ENCODE assay signal across 38 mouse cellular contexts in the genomic region with DNA sequence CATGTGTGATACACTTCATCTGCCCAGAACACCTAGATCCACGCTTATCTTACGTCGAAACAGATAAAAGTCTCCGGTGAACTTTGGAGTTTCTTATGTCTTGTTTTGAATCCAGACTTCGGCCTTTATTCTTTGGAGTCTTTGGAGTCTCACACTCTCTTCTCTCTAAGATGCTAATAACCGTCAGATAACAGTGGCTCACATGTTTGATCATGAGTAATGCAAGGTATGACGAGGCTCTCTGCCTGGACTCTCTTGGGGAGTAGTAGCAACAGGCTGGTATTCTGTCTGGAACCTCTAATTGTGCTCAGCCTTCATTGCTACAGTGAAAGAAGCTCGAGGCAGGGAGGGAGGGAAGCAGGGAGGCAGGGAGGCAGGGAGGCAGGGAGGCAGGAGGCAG. TPM values are rescaled to one million over a fixed set of nuclear protein-coding genes. Genes with fewer than 3 reads are reported as not detected.
"Had no signal": no experiment of that assay in that cellular context is flagged by ENCODE, and none has a peak within 500 bp of the region (broad histone marks: within the 10 kb centered on the region; RNA-seq: fewer than 3 reads in every experiment).

No protein-coding gene starts in this region.

- H3K4me1 ChIP-seq: hindbrain, embryonic 10.5 days; hindbrain, embryonic 12.5 days; limb, embryonic 13.5 days; limb, embryonic 15.5 days; liver, embryonic 12.5 days had no signal

- H3K4me3 ChIP-seq: heart, adult 2 months; heart, embryonic 12.5 days; hindbrain, embryonic 10.5 days; hindbrain, embryonic 12.5 days; kidney, embryonic 15.5 days; limb, embryonic 13.5 days; limb, embryonic 15.5 days; liver, embryonic 12.5 days had no signal

- H3K27me3 ChIP-seq: heart, embryonic 12.5 days; hindbrain, embryonic 12.5 days; kidney, embryonic 15.5 days; limb, embryonic 13.5 days; limb, embryonic 15.5 days; liver, embryonic 12.5 days had no signal

- H3K9me3 ChIP-seq: heart, embryonic 12.5 days; hindbrain, embryonic 10.5 days; hindbrain, embryonic 12.5 days; kidney, embryonic 15.5 days; limb, embryonic 13.5 days; limb, embryonic 15.5 days; liver, embryonic 12.5 days had no signal

- DNase-seq: gastrocnemius, postnatal 14 days; heart, postnatal 10 days; heart, postnatal 4 days; kidney, adult 11 months; kidney, adult 9 months; kidney, postnatal 14 days; kidney, postnatal 36 days; layer of hippocampus, adult 9-11 months; layer of hippocampus, postnatal 36 days; left cerebral cortex, postnatal 4 days had no signal

- H3K9ac ChIP-seq: heart, embryonic 12.5 days; hindbrain, embryonic 12.5 days; hindbrain, embryonic 14.5 days; kidney, embryonic 15.5 days; limb, embryonic 13.5 days; limb, embryonic 15.5 days; liver, embryonic 12.5 days; liver, embryonic 14.5 days had no signal

- H3K4me2 ChIP-seq: heart, embryonic 12.5 days; hindbrain, embryonic 12.5 days; hindbrain, embryonic 14.5 days; kidney, embryonic 15.5 days; limb, embryonic 13.5 days; limb, embryonic 15.5 days; liver, embryonic 12.5 days had no signal

- H3K36me3 ChIP-seq: heart, embryonic 12.5 days; hindbrain, embryonic 10.5 days; hindbrain, embryonic 12.5 days; kidney, embryonic 15.5 days; limb, embryonic 13.5 days; limb, embryonic 15.5 days; liver, embryonic 12.5 days had no signal

- H3K27ac ChIP-seq: heart, adult 2 months; hindbrain, embryonic 10.5 days; hindbrain, embryonic 12.5 days; hindbrain, embryonic 14.5 days; kidney, embryonic 15.5 days; kidney, postnatal 0 days; limb, embryonic 13.5 days; limb, embryonic 15.5 days; liver, embryonic 12.5 days; liver, embryonic 14.5 days had no signal

- ATAC-seq: hindbrain, embryonic 16.5 days; inflammation-experienced regulatory T-cells, adult 6 months; liver, embryonic 12.5 days had no signal

RNA-seq across cellular contexts. Expression of gene Guca2b, which starts 1.3 kb away (rescaled TPM):
- total RNA-seq: gastrocnemius, adult 8-10 months; gastrocnemius, postnatal 14 days; gastrocnemius, postnatal 4 days; granulocyte monocyte progenitor cell, adult 5-6 weeks; heart, postnatal 10 days; heart, postnatal 25 days; layer of hippocampus, adult 18-20 months; layer of hippocampus, adult 8-10 months; layer of hippocampus, postnatal 14 days; layer of hippocampus, postnatal 36 days; left cerebral cortex, adult 18-20 months; left cerebral cortex, adult 8-10 months; left cerebral cortex, postnatal 10 days; left cerebral cortex, postnatal 25 days; left cerebral cortex, postnatal 4 days; liver, adult 2 months had no signal
- polyA plus RNA-seq: heart, embryonic 12.5 days; heart, embryonic 14.5 days; hindbrain, embryonic 10.5 days; hindbrain, embryonic 12.5 days; hindbrain, embryonic 14.5 days; hindbrain, embryonic 16.5 days; inflammation-experienced regulatory T-cells, adult 6 months; limb, embryonic 11.5 days; limb, embryonic 13.5 days; limb, embryonic 15.5 days; liver, adult 2 months had no signal

RNA-seq across cellular contexts. Expression of gene Guca2a, which starts 22.5 kb away (rescaled TPM):
- total RNA-seq: gastrocnemius, adult 8-10 months; gastrocnemius, postnatal 14 days; gastrocnemius, postnatal 4 days; granulocyte monocyte progenitor cell, adult 5-6 weeks; heart, adult 2 months; heart, postnatal 10 days; heart, postnatal 25 days; heart, postnatal 4 days; layer of hippocampus, adult 18-20 months; layer of hippocampus, adult 8-10 months; layer of hippocampus, postnatal 14 days; layer of hippocampus, postnatal 36 days; left cerebral cortex, adult 18-20 months; left cerebral cortex, postnatal 10 days; left cerebral cortex, postnatal 25 days; left cerebral cortex, postnatal 4 days; liver, adult 2 months had no signal
- polyA plus RNA-seq: frontal cortex, adult 2 months; heart, embryonic 12.5 days; heart, embryonic 14.5 days; hindbrain, embryonic 10.5 days; hindbrain, embryonic 12.5 days; hindbrain, embryonic 14.5 days; hindbrain, embryonic 16.5 days; inflammation-experienced regulatory T-cells, adult 6 months; limb, embryonic 11.5 days; limb, embryonic 13.5 days; limb, embryonic 15.5 days; liver, embryonic 12.5 days; liver, embryonic 14.5 days had no signal
